ENCODE assay signal across 19 mouse cellular contexts in the genomic region with DNA sequence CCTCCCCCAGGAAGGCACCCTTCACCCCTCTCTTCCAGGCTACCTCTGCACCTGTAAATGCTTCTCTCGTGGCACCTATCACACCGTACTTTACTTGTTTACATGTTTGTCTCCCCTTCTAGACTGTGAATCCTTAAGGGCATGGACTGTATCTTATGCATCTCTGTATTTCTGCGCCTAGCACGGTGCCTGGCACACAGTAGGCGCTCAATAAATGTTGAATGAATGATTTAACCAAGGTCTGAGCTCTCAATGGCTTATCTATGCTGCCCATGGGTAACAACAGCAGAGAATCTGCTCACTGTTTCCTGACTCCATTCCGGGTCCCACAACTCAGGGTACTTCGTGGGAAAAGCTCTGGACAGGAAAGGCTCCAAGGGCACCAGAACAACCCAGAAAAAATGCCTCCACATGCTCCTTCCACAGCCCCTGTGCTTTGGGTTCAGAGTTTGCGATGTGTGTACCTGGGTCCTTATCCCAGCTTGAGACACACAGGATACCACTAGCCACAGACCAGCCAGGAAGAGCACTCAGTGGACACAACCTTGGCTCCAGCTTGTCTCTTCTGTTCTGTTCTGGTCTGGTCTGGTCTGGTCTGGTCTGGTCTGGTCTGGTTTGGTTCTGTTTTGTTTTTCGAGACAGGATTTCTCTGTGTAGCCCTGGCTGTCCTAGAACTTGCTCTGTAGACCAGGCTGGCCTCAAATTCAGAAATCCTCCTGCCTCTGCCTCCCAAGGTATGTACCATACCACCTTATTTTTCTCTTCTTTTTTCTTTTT. TPM values are rescaled to one million over a fixed set of nuclear protein-coding genes. Genes with fewer than 3 reads are reported as not detected.
DNase-seq lines count a peak whose midpoint lies in the region; ATAC-seq and TF ChIP-seq lines count a peak whose summit lies in the region.
"Had no signal": no experiment of that assay in that cellular context is flagged by ENCODE, and none has a peak within 500 bp of the region (broad histone marks: within the 10 kb centered on the region; RNA-seq: fewer than 3 reads in every experiment).

No protein-coding gene starts in this region.

- H3K9ac ChIP-seq in heart, embryonic 12.5 days, result no peak overlapping the region
- H3K9ac ChIP-seq in CH12.LX (ENCODE audit: insufficient read depth, low read depth), result no peak overlapping the region
- H3K9ac ChIP-seq: embryonic facial prominence, embryonic 12.5 days; forebrain, embryonic 13.5 days; forebrain, embryonic 15.5 days; forebrain, postnatal 0 days had no signal

- H3K4me2 ChIP-seq in heart, embryonic 12.5 days, result no peak overlapping the region
- H3K4me2 ChIP-seq in CH12.LX (ENCODE audit: insufficient read depth, low read depth, poor library complexity, severe bottlenecking), result no peak overlapping the region
- H3K4me2 ChIP-seq: embryonic facial prominence, embryonic 12.5 days; forebrain, embryonic 13.5 days; forebrain, embryonic 15.5 days had no signal

- no peak for TF ChIP-seq RAD21 in CH12.LX (IDR thresholded peaks at IDR 0.05; ENCODE audit: low read depth, low read length)

- no peak for TF ChIP-seq CTCF in CH12.LX (conservative IDR thresholded peaks at IDR 0.05 in 1 of 2, IDR thresholded peaks at IDR 0.05 in 1 of 2; ENCODE audit: low read depth in 2 of 2, low read length in 2 of 2)

- intact Hi-C loops in heart, postnatal 14 days (cut with DNase I), result no loop called here

- H3K79me2 ChIP-seq in CH12.LX (replicated peaks; ENCODE audit: control insufficient read depth, extremely low read depth, insufficient read depth, poor library complexity, severe bottlenecking), result peaks cover 3% of the 10 kb centered on the region; the same call in 1 of the 2 replicates

- peaks cover 15% of the 10 kb centered on the region for H3K4me1 ChIP-seq in heart, embryonic 12.5 days (replicated peaks)
- H3K4me1 ChIP-seq in CH12.LX (ENCODE audit: control insufficient read depth in 1 of 2, insufficient read depth in 2 of 2), result peaks cover 43 to 81% of the 10 kb centered on the region in 2 experiments
- H3K4me1 ChIP-seq: embryonic facial prominence, embryonic 10.5 days; embryonic facial prominence, embryonic 12.5 days; forebrain, embryonic 13.5 days; forebrain, embryonic 15.5 days had no signal

- DNase-seq in heart, postnatal 14 days, result no peak
- no peak for DNase-seq in CH12.LX (ENCODE audit: extremely low read depth)
- peak; percentile 61 for DNase-seq in ES-CJ7 (ENCODE audit: low read depth, low spot score)
- no peak for DNase-seq in spleen, adult 12 weeks (ENCODE audit: low spot score)
- DNase-seq: cerebellum, adult 11-12 months; cerebellum, adult 2 months; cerebellum, adult 9-10 months; cerebellum, postnatal 10 days; cerebellum, postnatal 25 days; forebrain, postnatal 0 days had no signal

- H3K9me3 ChIP-seq in heart, embryonic 12.5 days (replicated peaks), result no peaks in the 10 kb centered on the region
- H3K9me3 ChIP-seq in CH12.LX (replicated peaks; ENCODE audit: low read length), result no peaks in the 10 kb centered on the region
- H3K9me3 ChIP-seq: embryonic facial prominence, embryonic 10.5 days; embryonic facial prominence, embryonic 12.5 days; forebrain, embryonic 13.5 days; forebrain, embryonic 15.5 days had no signal

- 0 out of 2 replicates have a peak overlapping the region, but pooled peaks have one; percentile 52 for H3K27ac ChIP-seq in heart, embryonic 12.5 days (ENCODE audit: poor library complexity, severe bottlenecking)
- peak overlapping the region; percentile 96; the same call in 1 of the 2 replicates for H3K27ac ChIP-seq in CH12.LX (ENCODE audit: insufficient read depth, low read depth)
- H3K27ac ChIP-seq: embryonic facial prominence, embryonic 10.5 days; embryonic facial prominence, embryonic 12.5 days; forebrain, embryonic 13.5 days; forebrain, embryonic 15.5 days had no signal

- TF ChIP-seq EP300 in CH12.LX (IDR thresholded peaks at IDR 0.05; ENCODE audit: low read length), result no peak

- dilution Hi-C loops in CH12.LX (cut with MboI; ENCODE audit: extremely low pct_ligation_motif_present, extremely low pct_unique_long_range_greater_than_20kb, low sequenced_read_pairs), result no loop called here

- no peak overlapping the region for H3K4me3 ChIP-seq in heart, embryonic 12.5 days
- H3K4me3 ChIP-seq in CH12.LX (replicated peaks in 1 of 3; ENCODE audit: low read depth in 2 of 3, low read length in 2 of 3, poor library complexity in 1 of 3), result peak overlapping the region in 2 of 3 experiments; percentile 56 to 59
- H3K4me3 ChIP-seq: embryonic facial prominence, embryonic 10.5 days; embryonic facial prominence, embryonic 12.5 days; forebrain, embryonic 13.5 days; forebrain, embryonic 15.5 days had no signal

- 81% methylated on average over 9 of the region's 9 CpGs for WGBS in heart, embryonic 12.5 days

- no peak for TF ChIP-seq POLR2A in CH12.LX (IDR thresholded peaks at IDR 0.05; ENCODE audit: low read depth, low read length)

- no peaks in the 10 kb centered on the region for H3K27me3 ChIP-seq in heart, embryonic 12.5 days (replicated peaks)
- no peaks in the 10 kb centered on the region for H3K27me3 ChIP-seq in CH12.LX (replicated peaks)
- H3K27me3 ChIP-seq: embryonic facial prominence, embryonic 12.5 days; forebrain, embryonic 13.5 days; forebrain, embryonic 15.5 days had no signal

- in situ Hi-C loops in CH12.LX (cut with MboI; ENCODE audit: low pct_ligation_motif_present, low pct_unique_long_range_greater_than_20kb, low sequenced_read_pairs), result no loop called here

- ATAC-seq in heart, embryonic 12.5 days (ENCODE audit: insufficient number of reproducible peaks, low FRiP score), result no peak
- no peak for ATAC-seq in granulocyte monocyte progenitor cell, adult 5-6 weeks (replicated peaks; ENCODE audit: poor library complexity, severe bottlenecking)
- ATAC-seq: activated CD4-positive, CD25-positive, alpha-beta regulatory T cell, adult 4 months; forebrain, embryonic 13.5 days; forebrain, embryonic 15.5 days; forebrain, postnatal 0 days had no signal

- H3K36me3 ChIP-seq in heart, embryonic 12.5 days, result peaks cover 50% of the 10 kb centered on the region
- peaks cover 61 to 71% of the 10 kb centered on the region in 2 experiments for H3K36me3 ChIP-seq in CH12.LX (replicated peaks in 1 of 2; ENCODE audit: control insufficient read depth in 1 of 2, insufficient read depth in 1 of 2, low read length in 1 of 2)

TF ChIP-seq in CH12.LX, 34 proteins besides CTCF, POLR2A, EP300 and RAD21 (continues in another document):
- TF ChIP-seq JUN (IDR thresholded peaks at IDR 0.05; ENCODE audit: insufficient read depth, low read depth, low read length) (no peak), HCFC1 (IDR thresholded peaks at IDR 0.05; ENCODE audit: low read depth, low read length) (no peak), NRF1 (IDR thresholded peaks at IDR 0.05; ENCODE audit: low read depth, low read length) (no peak), CHD1 (IDR thresholded peaks at IDR 0.05; ENCODE audit: low read depth, low read length) (0 out of 2 replicates have a peak, but pooled peaks have one; percentile 31), ZNF384 (IDR thresholded peaks at IDR 0.05; ENCODE audit: low read depth, low read length) (no peak), NELFE (IDR thresholded peaks at IDR 0.05; ENCODE audit: low read depth, low read length) (no peak), TCF12 (IDR thresholded peaks at IDR 0.05; ENCODE audit: low read depth, low read length) (no peak), PAX5 (IDR thresholded peaks at IDR 0.05; ENCODE audit: low read length) (no peak), MYC (IDR thresholded peaks at IDR 0.05; ENCODE audit: low read depth, low read length) (no peak)

RNA-seq across cellular contexts. Expression of gene Catip, which starts 8.3 kb away (rescaled TPM):
- polyA plus RNA-seq in heart, embryonic 12.5 days (2016; fragmentation: Nextera tagmentation; extraction: Ambion mirVana), result 0.46 TPM in 2 replicates
- total RNA-seq in heart, postnatal 14 days (2021), result under 1 TPM; 0.12 to 0.67 TPM
- 0.21 and 0.30 TPM in 2 replicates for total RNA-seq in CH12.LX (2012; rRNA removed)
- 0.11 and 0.20 TPM in 2 replicates for total RNA-seq in CH12.LX (2014; rRNA removed)
- 2.1 and 2.6 TPM in 2 replicates for polyA plus RNA-seq in CH12.LX (2012; ENCODE audit: insufficient read length, low read depth)
- total RNA-seq in granulocyte monocyte progenitor cell, adult 5-6 weeks (2014; fragmentation: Nextera tagmentation), result 1.9 TPM in 1 of 2 replicates, not detected in the other
- total RNA-seq in granulocyte monocyte progenitor cell, adult 5-6 weeks (2017), result not detected in 2 replicates
- polyA plus RNA-seq: activated CD4-positive, CD25-positive, alpha-beta regulatory T cell, adult 4 months; C2C12 had no signal

RNA-seq across cellular contexts. Expression of gene Slc11a1, which starts 21.4 kb away (rescaled TPM):
- 1.3 and 1.5 TPM in 2 replicates for polyA plus RNA-seq in heart, embryonic 12.5 days (2016; fragmentation: Nextera tagmentation; extraction: Ambion mirVana)
- 1 to 10 TPM; 2.7 to 4.1 TPM for total RNA-seq in heart, postnatal 14 days (2021)
- 21.3 and 35.7 TPM in 2 replicates for total RNA-seq in CH12.LX (2012; rRNA removed)
- 14.0 and 17.0 TPM in 2 replicates for total RNA-seq in CH12.LX (2014; rRNA removed)
- polyA plus RNA-seq in CH12.LX (2012; ENCODE audit: insufficient read length, low read depth), result 85.8 and 96.4 TPM in 2 replicates
- total RNA-seq in granulocyte monocyte progenitor cell, adult 5-6 weeks (2014; fragmentation: Nextera tagmentation), result 0.38 and 0.49 TPM in 2 replicates
- 0.26 and 0.69 TPM in 2 replicates for total RNA-seq in granulocyte monocyte progenitor cell, adult 5-6 weeks (2017)
- total RNA-seq: MEL had no signal

RNA-seq across cellular contexts. Expression of gene Ctdsp1, which starts 37.7 kb away (rescaled TPM):
- 54.5 and 55.9 TPM in 2 replicates for polyA plus RNA-seq in heart, embryonic 12.5 days (2016; fragmentation: Nextera tagmentation; extraction: Ambion mirVana)
- 100 to 1,000 TPM; 106 to 118 TPM for total RNA-seq in heart, postnatal 14 days (2021)
- total RNA-seq in CH12.LX (2012; rRNA removed) (23.4 and 26.0 TPM in 2 replicates), CH12.LX (2014; rRNA removed) (11.8 and 14.4 TPM in 2 replicates)
- polyA plus RNA-seq in CH12.LX (2012; ENCODE audit: insufficient read length, low read depth), result 57.5 and 65.8 TPM in 2 replicates
- total RNA-seq in granulocyte monocyte progenitor cell, adult 5-6 weeks (2014; fragmentation: Nextera tagmentation), result 81.8 and 98.1 TPM in 2 replicates
- 27.7 and 33.9 TPM in 2 replicates for total RNA-seq in granulocyte monocyte progenitor cell, adult 5-6 weeks (2017)

RNA-seq across cellular contexts. Expression of gene Tmbim1, which starts 48.2 kb away (rescaled TPM):
- polyA plus RNA-seq in heart, embryonic 12.5 days (2016; fragmentation: Nextera tagmentation; extraction: Ambion mirVana), result 41.1 and 42.9 TPM in 2 replicates
- 10 to 100 TPM; 34.6 to 39.4 TPM for total RNA-seq in heart, postnatal 14 days (2021)
- total RNA-seq in CH12.LX (2012; rRNA removed), result 30.9 and 32.4 TPM in 2 replicates
- total RNA-seq in CH12.LX (2014; rRNA removed), result 26.6 and 28.3 TPM in 2 replicates
- polyA plus RNA-seq in CH12.LX (2012; ENCODE audit: insufficient read length, low read depth), result 31.1 and 35.1 TPM in 2 replicates
- total RNA-seq in granulocyte monocyte progenitor cell, adult 5-6 weeks (2014; fragmentation: Nextera tagmentation), result 21.9 and 24.6 TPM in 2 replicates
- 13.8 and 15.0 TPM in 2 replicates for total RNA-seq in granulocyte monocyte progenitor cell, adult 5-6 weeks (2017)

RNA-seq across cellular contexts. Expression of gene Vil1, which starts 55.5 kb away (rescaled TPM):
- 0.27 and 0.28 TPM in 2 replicates for polyA plus RNA-seq in heart, embryonic 12.5 days (2016; fragmentation: Nextera tagmentation; extraction: Ambion mirVana)
- total RNA-seq in heart, postnatal 14 days (2021), result under 1 TPM; 0.65 to 0.83 TPM
- total RNA-seq in CH12.LX (2012; rRNA removed), result 0.08 TPM in 1 of 2 replicates, not detected in the other
- not detected in 2 replicates for total RNA-seq in CH12.LX (2014; rRNA removed)
- 0.10 TPM in 1 of 2 replicates, not detected in the other for polyA plus RNA-seq in CH12.LX (2012; ENCODE audit: insufficient read length, low read depth)
- total RNA-seq in granulocyte monocyte progenitor cell, adult 5-6 weeks (2014; fragmentation: Nextera tagmentation), result 0.09 TPM in 1 of 2 replicates, not detected in the other
- total RNA-seq in granulocyte monocyte progenitor cell, adult 5-6 weeks (2017), result not detected in 2 replicates
